In the genomic region with DNA sequence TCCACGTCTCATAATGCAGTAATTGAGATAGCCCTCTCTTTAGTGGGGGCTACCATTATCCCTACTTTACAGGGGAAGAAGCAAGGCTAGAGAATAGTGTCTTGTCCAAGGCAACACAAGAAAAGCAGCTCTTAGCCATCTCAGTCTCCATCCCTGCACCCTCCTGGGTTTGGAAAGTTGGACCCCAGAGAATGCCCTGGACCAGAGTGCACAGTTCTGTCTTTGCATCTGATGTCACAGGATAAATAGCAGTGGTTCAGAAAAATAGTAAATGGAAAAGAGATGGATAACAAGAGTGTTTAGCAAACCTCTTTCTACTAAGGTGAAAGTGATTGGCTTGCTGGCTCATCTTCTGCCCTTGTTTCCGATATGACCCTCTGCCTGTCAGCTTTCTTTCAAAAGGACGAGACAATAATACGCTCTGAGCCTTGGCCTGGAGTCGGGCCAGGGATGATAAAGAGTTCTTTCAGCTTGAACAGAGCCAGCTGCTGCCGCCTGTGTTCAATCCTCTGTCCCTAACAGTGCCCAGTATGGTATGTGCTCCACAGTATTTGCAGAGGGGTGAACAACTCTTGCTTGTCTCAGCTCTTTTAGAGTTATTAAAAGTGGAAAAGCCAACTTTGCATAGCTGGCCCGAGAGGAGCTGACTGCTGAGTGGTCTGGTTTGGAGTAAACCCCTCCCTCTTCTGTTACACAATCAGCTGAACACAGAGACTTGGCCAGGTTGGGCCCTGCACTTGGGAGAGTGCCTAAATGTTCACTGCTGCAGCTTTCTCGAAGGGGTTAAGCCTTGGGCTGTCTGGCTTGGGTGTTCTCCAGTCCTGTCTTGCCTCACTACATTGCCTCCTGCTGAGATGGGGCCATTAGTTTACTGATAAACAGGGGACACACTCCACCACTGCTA, we compare ENCODE assay signal across 8 mouse cellular contexts. TPM values are rescaled to one million over a fixed set of nuclear protein-coding genes. Genes with fewer than 3 reads are reported as not detected.
DNase-seq lines count a peak whose midpoint lies in the region; ATAC-seq and TF ChIP-seq lines count a peak whose summit lies in the region.

No protein-coding gene starts in this region.

- TF ChIP-seq CTCF in forebrain, postnatal 0 days (IDR thresholded peaks at IDR 0.05; ENCODE audit: low read depth): no peak

- 53% methylated on average over 8 of the region's 8 CpGs for WGBS in liver, embryonic 12.5 days (ENCODE audit: insufficient replicate concordance)
- whole genome bisulfite sequencing in forebrain, postnatal 0 days: 24% methylated on average over 8 of the region's 8 CpGs
- 45% methylated on average over 8 of the region's 8 CpGs for WGBS in hindbrain, embryonic 11.5 days

- no peak for ATAC-seq in liver, embryonic 12.5 days
- peak; percentile 80 for ATAC-seq in forebrain, postnatal 0 days
- ATAC-seq in hindbrain, embryonic 11.5 days (ENCODE audit: low FRiP score): peak; percentile 82

- no peak overlapping the region for H3K27ac ChIP-seq in liver, embryonic 12.5 days
- H3K27ac ChIP-seq in forebrain, postnatal 0 days (ENCODE audit: low read depth, low read length): no peak overlapping the region
- H3K27ac ChIP-seq in hindbrain, embryonic 11.5 days (ENCODE audit: low read depth, low read length): peak overlapping the region; percentile 51; the same call in 1 of the 2 replicates

- peak; percentile 6 for DNase-seq in liver
- peak; percentile 39 for DNase-seq in forebrain, postnatal 0 days
- peak; percentile 25 for DNase-seq in hindbrain, embryonic 11.5 days (ENCODE audit: low spot score)
- peak; percentile 6 to 46 for DNase-seq in layer of hippocampus, adult 18-20 months (ENCODE audit: low spot score in 2 of 2)
- peak; percentile 79 for DNase-seq in lung, postnatal 36 days
- DNase-seq in skeletal muscle tissue, adult 2 months (ENCODE audit: low read depth, low spot score): peak; percentile 47
- no peak for DNase-seq in B cell, adult 2 months

- H3K4me2 ChIP-seq in liver, embryonic 12.5 days: no peak overlapping the region
- no peak overlapping the region for H3K4me2 ChIP-seq in forebrain, postnatal 0 days (ENCODE audit: low read depth)
- H3K4me2 ChIP-seq in hindbrain, embryonic 11.5 days (replicated peaks; ENCODE audit: low read depth, low read length): no peak overlapping the region

- H3K4me3 ChIP-seq in liver, embryonic 12.5 days: no peak overlapping the region
- H3K4me3 ChIP-seq in forebrain, postnatal 0 days (ENCODE audit: low read depth, low read length): no peak overlapping the region
- no peak overlapping the region for H3K4me3 ChIP-seq in hindbrain, embryonic 11.5 days (ENCODE audit: low read depth, low read length)

- H3K9ac ChIP-seq in liver, embryonic 12.5 days: no peak overlapping the region
- no peak overlapping the region for H3K9ac ChIP-seq in forebrain, postnatal 0 days
- no peak overlapping the region for H3K9ac ChIP-seq in hindbrain, embryonic 11.5 days (ENCODE audit: low read depth, low read length)

- H3K36me3 ChIP-seq in liver, embryonic 12.5 days: no peaks in the 10 kb centered on the region
- no peaks in the 10 kb centered on the region for H3K36me3 ChIP-seq in forebrain, postnatal 0 days (ENCODE audit: insufficient read depth)
- H3K36me3 ChIP-seq in hindbrain, embryonic 11.5 days (ENCODE audit: control insufficient read depth, insufficient read depth, low read length): no peaks in the 10 kb centered on the region

- H3K4me1 ChIP-seq in liver, embryonic 12.5 days: no peaks in the 10 kb centered on the region
- no peaks in the 10 kb centered on the region for H3K4me1 ChIP-seq in forebrain, postnatal 0 days (ENCODE audit: insufficient read depth)
- H3K4me1 ChIP-seq in hindbrain, embryonic 11.5 days (replicated peaks; ENCODE audit: control insufficient read depth, insufficient read depth, low read length): no peaks in the 10 kb centered on the region

- no peaks in the 10 kb centered on the region for H3K27me3 ChIP-seq in liver, embryonic 12.5 days (replicated peaks)
- H3K27me3 ChIP-seq in forebrain, postnatal 0 days (ENCODE audit: insufficient read depth, low read length): no peaks in the 10 kb centered on the region
- H3K27me3 ChIP-seq in hindbrain, embryonic 11.5 days (ENCODE audit: control insufficient read depth, insufficient read depth, low read length): no peaks in the 10 kb centered on the region

- H3K9me3 ChIP-seq in liver, embryonic 12.5 days (replicated peaks): no peaks in the 10 kb centered on the region
- H3K9me3 ChIP-seq in forebrain, postnatal 0 days (ENCODE audit: low read length): no peaks in the 10 kb centered on the region
- H3K9me3 ChIP-seq in hindbrain, embryonic 11.5 days (ENCODE audit: control insufficient read depth, low read length): no peaks in the 10 kb centered on the region

RNA-seq across cellular contexts. Expression of gene Foxi1, which starts 26.4 kb away (rescaled TPM):
- polyA plus RNA-seq in liver, embryonic 12.5 days (2016; fragmentation: Nextera tagmentation; extraction: Ambion mirVana): not detected in 2 replicates
- not detected in 2 replicates for total RNA-seq in forebrain, postnatal 0 days (2014; rRNA removed)
- not detected in 2 replicates for polyA plus RNA-seq in forebrain, postnatal 0 days (2015; fragmentation: Nextera tagmentation; extraction: Ambion mirVana)
- polyA plus RNA-seq in hindbrain, embryonic 11.5 days (2014; fragmentation: Nextera tagmentation; extraction: Ambion mirVana): 0.38 TPM in 1 of 2 replicates, not detected in the other
- not detected for total RNA-seq in layer of hippocampus, adult 18-20 months (2021)

Comparison
In these comparisons a context has a peak if more than half of its experiments do, and no peak if none do; other contexts are left out.
1. DNase-seq: peak in liver (single experiment), forebrain, postnatal 0 days (single experiment), hindbrain, embryonic 11.5 days (single experiment), layer of hippocampus, adult 18-20 months (2 of 2), lung, postnatal 36 days (single experiment) and skeletal muscle tissue, adult 2 months (single experiment); none in B cell, adult 2 months (0 of 2).